Mouse (Mus musculus): Measurements from ENCODE around the gene 2010005H15Rik. TPM values are rescaled to one million over a fixed set of nuclear protein-coding genes. Genes with fewer than 3 reads are reported as not detected.
"Not testable (repeated sequence)": the region's sequence is repeated elsewhere in the genome, so short reads cannot be mapped to it uniquely, and the experiment has no call there.

2010005H15Rik gene
- polyA plus RNA-seq (2012; rRNA removed) = not detected in 2 replicates

DNA sequence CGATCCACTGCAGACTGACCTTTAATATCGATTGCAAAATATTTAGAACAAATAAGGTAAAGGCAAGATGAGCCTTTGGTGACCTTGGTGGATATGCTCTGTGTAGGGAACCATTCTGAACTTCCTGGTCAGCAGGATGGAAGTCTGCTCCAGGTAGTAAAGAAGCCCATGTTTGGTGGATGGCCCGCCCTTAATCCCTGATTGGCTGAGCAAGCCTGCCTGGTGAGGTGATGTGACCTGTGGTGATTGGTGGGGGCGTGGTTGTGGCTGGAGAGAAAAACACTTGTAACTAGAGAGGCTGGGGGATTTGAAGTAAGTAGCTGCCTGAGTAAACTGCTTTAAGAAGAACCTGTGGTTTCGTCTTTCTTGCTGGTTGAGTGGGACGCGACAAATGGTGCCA is at the start of gene 2010005H15Rik:
2010005H15Rik (plus strand) TSS at position 301 of the 400 bp plus-strand sequence.
- H3K4me3 ChIP-seq (replicated peaks; ENCODE audit: insufficient read depth, low read depth, low read length); H3K27ac ChIP-seq (ENCODE audit: insufficient read depth, low read length); DNase-seq; H3K4me1 ChIP-seq (ENCODE audit: control insufficient read depth, insufficient read depth, low read length); H3K27me3 ChIP-seq (ENCODE audit: control insufficient read depth, insufficient read depth, low read length): not testable (repeated sequence)
- WGBS = 95% methylated on average over 7 of the region's 7 CpGs

DNA sequence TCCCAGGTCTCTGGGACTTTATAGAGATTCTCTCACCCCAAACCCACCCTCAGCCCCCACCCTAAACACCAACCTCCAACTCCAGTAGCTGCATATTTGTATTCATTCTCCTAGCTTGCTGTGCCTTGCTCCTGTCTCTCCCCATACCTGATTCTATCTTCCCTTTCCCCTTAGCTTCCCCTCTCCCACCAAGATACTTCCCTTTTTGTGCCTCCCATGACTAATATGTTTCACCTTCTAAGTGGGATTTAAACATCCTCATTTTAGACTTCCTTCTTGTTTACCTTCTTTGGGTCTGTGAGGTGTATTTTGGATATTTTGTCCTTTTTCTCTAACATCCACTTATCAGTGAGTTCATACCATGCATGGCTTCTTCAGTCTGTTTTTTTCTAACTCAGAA is 45.2 kb upstream of the 2010005H15Rik start:
- Histone ChIP-seq H3K4me1 (ENCODE audit: control insufficient read depth, insufficient read depth, low read length) (no peaks in the 10 kb centered on the region), H3K27me3 (ENCODE audit: control insufficient read depth, insufficient read depth, low read length) (no peaks in the 10 kb centered on the region), H3K4me3 (replicated peaks; ENCODE audit: insufficient read depth, low read depth, low read length) (no peak overlapping the region), H3K27ac (ENCODE audit: insufficient read depth, low read length) (no peak overlapping the region)
- DNase-seq = no peak
- TF ChIP-seq CTCF (IDR thresholded peaks at IDR 0.05; ENCODE audit: borderline replicate concordance, insufficient read depth, low read depth, low read length) (no peak), POLR2A (IDR thresholded peaks at IDR 0.05; ENCODE audit: borderline replicate concordance, insufficient read depth, low read length) (no peak)

DNA sequence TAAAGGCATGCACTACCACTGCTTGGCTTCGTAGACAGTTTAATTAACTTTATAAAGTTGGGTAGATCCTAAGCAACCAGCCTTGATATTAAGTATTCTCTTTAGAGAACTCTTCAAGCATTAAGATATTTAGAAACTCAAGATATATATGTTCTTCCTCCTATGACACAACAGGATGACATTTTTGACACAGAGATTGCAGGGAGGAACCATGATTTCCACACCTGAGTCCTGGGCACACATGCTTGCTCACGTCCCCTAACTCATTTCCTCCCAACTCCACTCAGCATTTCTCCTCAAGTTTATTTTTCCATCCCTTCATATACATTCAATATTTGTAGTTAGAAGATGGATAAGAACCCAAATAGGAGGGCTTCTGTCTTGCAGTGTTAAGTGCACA is 41.4 kb upstream of the 2010005H15Rik start:
- H3K4me3 ChIP-seq (replicated peaks; ENCODE audit: insufficient read depth, low read depth, low read length) = no peak overlapping the region
- no peaks in the 10 kb centered on the region for H3K27me3 ChIP-seq (ENCODE audit: control insufficient read depth, insufficient read depth, low read length)
- no peaks in the 10 kb centered on the region for H3K4me1 ChIP-seq (ENCODE audit: control insufficient read depth, insufficient read depth, low read length)
- H3K27ac ChIP-seq (ENCODE audit: insufficient read depth, low read length) = no peak overlapping the region
- TF ChIP-seq POLR2A (IDR thresholded peaks at IDR 0.05; ENCODE audit: borderline replicate concordance, insufficient read depth, low read length) (no peak), CTCF (IDR thresholded peaks at IDR 0.05; ENCODE audit: borderline replicate concordance, insufficient read depth, low read depth, low read length) (no peak)
- WGBS = 79% methylated on average over 2 of the region's 2 CpGs
- no peak for DNase-seq

DNA sequence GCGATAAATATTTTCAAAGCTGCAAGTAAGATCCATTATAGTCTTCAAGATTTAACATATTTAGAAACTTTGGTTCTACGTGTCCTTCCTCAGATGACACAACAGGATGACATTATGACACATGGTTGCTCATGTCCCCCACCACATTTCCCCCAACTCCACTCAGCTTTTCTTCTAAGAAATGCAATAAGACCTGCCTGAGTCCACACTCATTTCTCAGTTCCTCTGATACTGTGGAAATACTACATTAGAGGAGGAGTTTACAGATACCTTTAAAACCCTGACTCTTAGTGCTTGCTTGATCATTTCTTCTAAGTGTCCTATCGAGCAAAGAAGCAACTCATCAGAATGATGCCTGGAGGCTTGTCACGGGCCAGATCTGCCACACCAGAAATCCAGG is 37.4 kb upstream of the 2010005H15Rik start, which contains the start of gene Gm5483:
Gm5483 (plus strand) TSS at position 301 of the 400 bp plus-strand sequence.
- not testable (repeated sequence) for H3K4me1 ChIP-seq (ENCODE audit: control insufficient read depth, insufficient read depth, low read length); H3K4me3 ChIP-seq (replicated peaks; ENCODE audit: insufficient read depth, low read depth, low read length); H3K27me3 ChIP-seq (ENCODE audit: control insufficient read depth, insufficient read depth, low read length); H3K27ac ChIP-seq (ENCODE audit: insufficient read depth, low read length); DNase-seq
- WGBS = 84% methylated on average over 4 of the region's 4 CpGs

DNA sequence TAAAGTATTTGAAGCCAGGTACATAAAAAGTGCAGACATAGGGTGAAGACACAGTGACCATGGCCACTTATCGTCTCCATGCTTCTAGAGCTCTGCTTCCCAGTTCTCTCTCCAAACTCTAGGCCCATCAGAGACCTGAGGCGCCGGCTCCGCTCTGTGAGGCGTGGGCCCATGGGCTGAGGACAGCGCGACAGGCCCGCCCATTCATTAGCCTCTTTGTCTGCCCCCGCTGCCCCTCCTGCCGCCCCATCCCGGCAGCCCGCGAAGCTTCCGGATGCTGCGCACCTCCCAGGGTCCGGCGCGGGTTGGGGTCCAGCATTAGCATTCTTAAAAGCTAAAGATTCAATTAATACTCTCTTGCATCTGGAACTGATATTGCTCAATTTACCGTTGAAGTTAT is 22.0 kb upstream of the 2010005H15Rik start:
- Histone ChIP-seq H3K4me3 (replicated peaks; ENCODE audit: insufficient read depth, low read depth, low read length) (no peak overlapping the region), H3K27me3 (ENCODE audit: control insufficient read depth, insufficient read depth, low read length) (no peaks in the 10 kb centered on the region), H3K27ac (ENCODE audit: insufficient read depth, low read length) (no peak overlapping the region), H3K4me1 (ENCODE audit: control insufficient read depth, insufficient read depth, low read length) (no peaks in the 10 kb centered on the region)
- WGBS = 44% methylated on average over 19 of the region's 19 CpGs
- no peak for DNase-seq
- TF ChIP-seq POLR2A (IDR thresholded peaks at IDR 0.05; ENCODE audit: borderline replicate concordance, insufficient read depth, low read length) (no peak), CTCF (IDR thresholded peaks at IDR 0.05; ENCODE audit: borderline replicate concordance, insufficient read depth, low read depth, low read length) (no peak)

GRCm38 (mm10) chr16:36203846-36204245 is 17.4 kb upstream of the 2010005H15Rik start:
- Histone ChIP-seq H3K4me1 (ENCODE audit: control insufficient read depth, insufficient read depth, low read length) (no peaks in the 10 kb centered on the region), H3K4me3 (replicated peaks; ENCODE audit: insufficient read depth, low read depth, low read length) (no peak overlapping the region), H3K27me3 (ENCODE audit: control insufficient read depth, insufficient read depth, low read length) (no peaks in the 10 kb centered on the region), H3K27ac (ENCODE audit: insufficient read depth, low read length) (no peak overlapping the region)
- no peak for TF ChIP-seq POLR2A (IDR thresholded peaks at IDR 0.05; ENCODE audit: borderline replicate concordance, insufficient read depth, low read length)
- TF ChIP-seq CTCF (IDR thresholded peaks at IDR 0.05; ENCODE audit: borderline replicate concordance, insufficient read depth, low read depth, low read length) = no peak
- no peak for DNase-seq
- 50% methylated on average over 5 of the region's 5 CpGs for WGBS

DNA sequence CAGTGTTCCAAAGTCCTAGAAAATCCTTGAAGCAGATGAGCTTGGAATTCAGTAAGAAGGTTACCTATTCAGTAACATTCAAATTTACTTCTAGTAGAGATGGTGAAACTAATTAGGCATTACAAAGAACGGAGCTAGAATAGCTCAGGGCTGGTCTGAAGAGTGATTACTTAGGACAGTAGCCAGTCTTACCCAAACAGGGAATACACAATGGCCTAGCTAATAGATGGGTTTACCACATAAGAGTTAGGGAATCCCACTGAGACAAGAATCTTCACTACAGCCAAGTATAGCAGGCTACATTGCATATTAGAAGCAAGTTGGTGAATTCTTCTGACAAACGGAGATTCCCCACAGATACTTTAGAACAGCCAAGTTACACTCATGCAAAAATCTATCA is 15.6 kb upstream of the 2010005H15Rik start:
- not testable (repeated sequence) for DNase-seq; H3K27ac ChIP-seq (ENCODE audit: insufficient read depth, low read length)

GRCm38 (mm10) chr16:36209967-36210453 is 11.3 kb upstream of the 2010005H15Rik start, which contains the start of gene Gm5416:
TSS of gene Gm5416 (plus strand) at chr16:36210403.
- Histone ChIP-seq H3K27me3 (ENCODE audit: control insufficient read depth, insufficient read depth, low read length) (no peaks in the 10 kb centered on the region), H3K4me3 (replicated peaks; ENCODE audit: insufficient read depth, low read depth, low read length) (no peak within 1 kb of the TSS), H3K4me1 (ENCODE audit: control insufficient read depth, insufficient read depth, low read length) (no peaks in the 10 kb centered on the region), H3K27ac (ENCODE audit: insufficient read depth, low read length) (no peak within 1 kb of the TSS)
- DNase-seq = no peak
- TF ChIP-seq CTCF (IDR thresholded peaks at IDR 0.05; ENCODE audit: borderline replicate concordance, insufficient read depth, low read depth, low read length) = no peak
- no peak for TF ChIP-seq POLR2A (IDR thresholded peaks at IDR 0.05; ENCODE audit: borderline replicate concordance, insufficient read depth, low read length)
- 75% methylated on average over 2 of the region's 2 CpGs for WGBS

More for the DNA sequence above, 15.6 kb upstream of the 2010005H15Rik start:
- not testable (repeated sequence) for H3K4me1 ChIP-seq (ENCODE audit: control insufficient read depth, insufficient read depth, low read length); H3K4me3 ChIP-seq (replicated peaks; ENCODE audit: insufficient read depth, low read depth, low read length); H3K27me3 ChIP-seq (ENCODE audit: control insufficient read depth, insufficient read depth, low read length)
- 56% methylated on average over 2 of the region's 2 CpGs for WGBS

- not testable (repeated sequence) for H3K4me1 ChIP-seq (ENCODE audit: control insufficient read depth, insufficient read depth, low read length); H3K27me3 ChIP-seq (ENCODE audit: control insufficient read depth, insufficient read depth, low read length); H3K27ac ChIP-seq (ENCODE audit: insufficient read depth, low read length); DNase-seq; H3K4me3 ChIP-seq (replicated peaks; ENCODE audit: insufficient read depth, low read depth, low read length)
These were observed 39.3 kb downstream of the 2010005H15Rik start for GRCm38 (mm10) chr16:36260585-36260984.

DNA sequence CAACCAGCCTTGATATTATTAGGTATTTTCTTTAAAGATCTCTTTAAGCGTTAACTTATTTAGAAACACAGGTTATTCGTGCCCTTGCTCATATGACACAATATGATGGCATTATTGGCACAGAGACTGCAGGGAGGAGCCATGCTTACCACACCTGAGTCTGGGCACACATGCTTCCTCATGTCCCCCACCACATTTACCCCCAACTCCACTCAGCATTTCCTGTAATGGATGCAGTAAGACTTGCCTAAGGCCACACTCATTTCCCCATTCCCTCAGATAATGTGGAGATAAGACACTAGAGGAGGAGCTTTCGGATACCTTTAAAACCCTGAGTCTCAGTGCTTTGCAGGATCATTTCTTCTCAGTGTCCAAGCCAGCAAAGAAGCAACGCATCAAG is 55.5 kb downstream of the 2010005H15Rik start, which contains the start of gene Stfa1:
Stfa1 (plus strand) TSS at position 156 of the 400 bp plus-strand sequence.
- H3K4me3 ChIP-seq (replicated peaks; ENCODE audit: insufficient read depth, low read depth, low read length); H3K27me3 ChIP-seq (ENCODE audit: control insufficient read depth, insufficient read depth, low read length); H3K4me1 ChIP-seq (ENCODE audit: control insufficient read depth, insufficient read depth, low read length); H3K27ac ChIP-seq (ENCODE audit: insufficient read depth, low read length); DNase-seq: not testable (repeated sequence)
- WGBS = 83% methylated on average over 4 of the region's 4 CpGs
